Mouse (Mus musculus): ENCODE results near the gene Zfp92.
"Not testable (repeated sequence)": the region's sequence is repeated elsewhere in the genome, so short reads cannot be mapped to it uniquely, and the experiment has no call there.

Gene Zfp92

GRCm38 (mm10) chrX:73410880-73411517 is at the start of gene Zfp92:
TSS of gene Zfp92 (plus strand) at chrX:73411096.
- in situ Hi-C loops (cut with MboI; ENCODE audit: low pct_unique_long_range_greater_than_20kb in 1 of 2, low sequenced_read_pairs in 2 of 2, unreplicated experiment in 1 of 2), result no loop called here

GRCm38 (mm10) chrX:73363291-73363690 is 47.6 kb upstream of the Zfp92 start:
- in situ Hi-C loops (cut with MboI; ENCODE audit: low pct_unique_long_range_greater_than_20kb in 1 of 2, low sequenced_read_pairs in 2 of 2, unreplicated experiment in 1 of 2), result no loop called here

- in situ Hi-C loops (cut with MboI; ENCODE audit: low pct_unique_long_range_greater_than_20kb in 1 of 2, low sequenced_read_pairs in 2 of 2, unreplicated experiment in 1 of 2), result no loop called here
Observed at GRCm38 (mm10) chrX:73384419-73384818, 26.5 kb upstream of the Zfp92 start.

- in situ Hi-C loops (cut with MboI; ENCODE audit: low pct_unique_long_range_greater_than_20kb in 1 of 2, low sequenced_read_pairs in 2 of 2, unreplicated experiment in 1 of 2), result no loop called here
Observed at GRCm38 (mm10) chrX:73384924-73385323, 26.0 kb upstream of the Zfp92 start.

GRCm38 (mm10) chrX:73391481-73391880 is 19.4 kb upstream of the Zfp92 start:
- in situ Hi-C loops (cut with MboI; ENCODE audit: low pct_unique_long_range_greater_than_20kb in 1 of 2, low sequenced_read_pairs in 2 of 2, unreplicated experiment in 1 of 2), result no loop called here

- in situ Hi-C loops (cut with MboI; ENCODE audit: low pct_unique_long_range_greater_than_20kb in 1 of 2, low sequenced_read_pairs in 2 of 2, unreplicated experiment in 1 of 2), result no loop called here
Observed at GRCm38 (mm10) chrX:73396446-73396845, 14.4 kb upstream of the Zfp92 start.

GRCm38 (mm10) chrX:73398636-73399035 is 12.3 kb upstream of the Zfp92 start, which contains the start of gene Gm18336:
TSS of gene Gm18336 (minus strand) at chrX:73398736.
- in situ Hi-C loops (cut with MboI; ENCODE audit: low pct_unique_long_range_greater_than_20kb in 1 of 2, low sequenced_read_pairs in 2 of 2, unreplicated experiment in 1 of 2), result not testable (repeated sequence)

- in situ Hi-C loops (cut with MboI; ENCODE audit: low pct_unique_long_range_greater_than_20kb in 1 of 2, low sequenced_read_pairs in 2 of 2, unreplicated experiment in 1 of 2), result no loop called here
Observed at GRCm38 (mm10) chrX:73400951-73401350, 9.9 kb upstream of the Zfp92 start.

GRCm38 (mm10) chrX:73401616-73402015 is 9.3 kb upstream of the Zfp92 start:
- in situ Hi-C loops (cut with MboI; ENCODE audit: low pct_unique_long_range_greater_than_20kb in 1 of 2, low sequenced_read_pairs in 2 of 2, unreplicated experiment in 1 of 2), result no loop called here

GRCm38 (mm10) chrX:73412767-73413166 is 1.9 kb downstream of the Zfp92 start:
- in situ Hi-C loops (cut with MboI; ENCODE audit: low pct_unique_long_range_greater_than_20kb in 1 of 2, low sequenced_read_pairs in 2 of 2, unreplicated experiment in 1 of 2), result no loop called here

- in situ Hi-C loops (cut with MboI; ENCODE audit: low pct_unique_long_range_greater_than_20kb in 1 of 2, low sequenced_read_pairs in 2 of 2, unreplicated experiment in 1 of 2), result loop anchor here in 1 of 2 experiments (10.0 to 25.0 kb wide), 3 partner anchors 225 to 418 kb away; no protein-coding TSS in a partner anchor
Observed at GRCm38 (mm10) chrX:73430036-73430435, 19.1 kb downstream of the Zfp92 start.

- in situ Hi-C loops (cut with MboI; ENCODE audit: low pct_unique_long_range_greater_than_20kb in 1 of 2, low sequenced_read_pairs in 2 of 2, unreplicated experiment in 1 of 2), result loop anchor here in 1 of 2 experiments (10.0 to 25.0 kb wide), 3 partner anchors 222 to 421 kb away; no protein-coding TSS in a partner anchor
Observed at GRCm38 (mm10) chrX:73432850-73433249, 22.0 kb downstream of the Zfp92 start.

GRCm38 (mm10) chrX:73435252-73435651 is 24.4 kb downstream of the Zfp92 start, which contains the start of gene Trex2:
TSS of gene Trex2 (minus strand) at chrX:73435344.
- in situ Hi-C loops (cut with MboI; ENCODE audit: low pct_unique_long_range_greater_than_20kb in 1 of 2, low sequenced_read_pairs in 2 of 2, unreplicated experiment in 1 of 2), result loop anchor here in 1 of 2 experiments (10.0 to 25.0 kb wide), 3 partner anchors 220 to 423 kb away; no protein-coding TSS in a partner anchor

- in situ Hi-C loops (cut with MboI; ENCODE audit: low pct_unique_long_range_greater_than_20kb in 1 of 2, low sequenced_read_pairs in 2 of 2, unreplicated experiment in 1 of 2), result loop anchor here in 1 of 2 experiments (25.0 kb wide), 1 partner anchor 429 kb away; no protein-coding TSS in a partner anchor
Observed at GRCm38 (mm10) chrX:73441428-73441827, 30.5 kb downstream of the Zfp92 start.

GRCm38 (mm10) chrX:73451949-73452348 is 41.1 kb downstream of the Zfp92 start:
- in situ Hi-C loops (cut with MboI; ENCODE audit: low pct_unique_long_range_greater_than_20kb in 1 of 2, low sequenced_read_pairs in 2 of 2, unreplicated experiment in 1 of 2), result no loop called here

GRCm38 (mm10) chrX:73458877-73459392 is 48.0 kb downstream of the Zfp92 start, which contains the start of gene Haus7:
TSS of gene Haus7 (minus strand) at chrX:73459044.
- in situ Hi-C loops (cut with MboI; ENCODE audit: low pct_unique_long_range_greater_than_20kb in 1 of 2, low sequenced_read_pairs in 2 of 2, unreplicated experiment in 1 of 2), result no loop called here

- in situ Hi-C loops (cut with MboI; ENCODE audit: low pct_unique_long_range_greater_than_20kb in 1 of 2, low sequenced_read_pairs in 2 of 2, unreplicated experiment in 1 of 2), result no loop called here
Observed at GRCm38 (mm10) chrX:73460792-73461191, 49.9 kb downstream of the Zfp92 start.

GRCm38 (mm10) chrX:73465483-73466186 is 54.7 kb downstream of the Zfp92 start:
- in situ Hi-C loops (cut with MboI; ENCODE audit: low pct_unique_long_range_greater_than_20kb in 1 of 2, low sequenced_read_pairs in 2 of 2, unreplicated experiment in 1 of 2), result no loop called here
